ENCODE assay signal across 8 mouse cellular contexts in genomic region chr4:150556382-150557221, GRCm38 (mm10).
DNase-seq lines count a peak whose midpoint lies in the region; ATAC-seq lines count a peak whose summit lies in the region.

No protein-coding gene starts in this region.

- peak overlapping the region; percentile 42 for H3K4me2 ChIP-seq in hindbrain, embryonic 13.5 days
- H3K4me2 ChIP-seq in lung, embryonic 16.5 days (ENCODE audit: low read depth, low read length): peak overlapping the region; percentile 11; the same call in 1 of the 2 replicates

- H3K4me3 ChIP-seq in hindbrain, embryonic 13.5 days: no peak overlapping the region
- H3K4me3 ChIP-seq in lung, embryonic 16.5 days (ENCODE audit: low read length): no peak overlapping the region

- ATAC-seq in hindbrain, embryonic 13.5 days (ENCODE audit: low FRiP score): peak; percentile 85
- ATAC-seq in lung, embryonic 16.5 days (ENCODE audit: low read depth): peak; percentile 79
- ATAC-seq in neutrophil, adult 5-6 weeks (ENCODE audit: extremely low read depth, insufficient number of reproducible peaks, low FRiP score, poor library complexity, severe bottlenecking): peak; percentile 77

- no peaks in the 10 kb centered on the region for H3K27me3 ChIP-seq in hindbrain, embryonic 13.5 days
- H3K27me3 ChIP-seq in lung, embryonic 16.5 days (ENCODE audit: control insufficient read depth, insufficient read depth, low read depth, low read length): no peaks in the 10 kb centered on the region

- peaks cover 42% of the 10 kb centered on the region for H3K4me1 ChIP-seq in hindbrain, embryonic 13.5 days (replicated peaks)
- peaks cover 24% of the 10 kb centered on the region for H3K4me1 ChIP-seq in lung, embryonic 16.5 days (replicated peaks; ENCODE audit: control insufficient read depth, insufficient read depth, low read length)

- 10% methylated on average over 17 of the region's 17 CpGs for WGBS in hindbrain, embryonic 13.5 days
- WGBS in lung, embryonic 16.5 days: 8% methylated on average over 17 of the region's 17 CpGs

- H3K9ac ChIP-seq in hindbrain, embryonic 13.5 days: peak overlapping the region; percentile 55
- peak overlapping the region; percentile 21; the same call in 1 of the 2 replicates for H3K9ac ChIP-seq in lung, embryonic 16.5 days (ENCODE audit: low read length)

- peak overlapping the region; percentile 96 for H3K27ac ChIP-seq in hindbrain, embryonic 13.5 days
- H3K27ac ChIP-seq in lung, embryonic 16.5 days (ENCODE audit: low read length): peak overlapping the region; percentile 73

- DNase-seq in Muller cell, postnatal 12 days (ENCODE audit: inconsistent ontology term): peak; percentile 86
- DNase-seq in cerebellum, postnatal 10 days: peak; percentile 91 to 94
- DNase-seq in frontal cortex, postnatal 36 days (ENCODE audit: low spot score in 2 of 2): peak; percentile 59 to 74
- DNase-seq in layer of hippocampus, adult 9-11 months: peak; percentile 93
- DNase-seq in thymus, postnatal 0 days (ENCODE audit: low spot score): peak; percentile 75

- H3K9me3 ChIP-seq in hindbrain, embryonic 13.5 days: no peaks in the 10 kb centered on the region
- no peaks in the 10 kb centered on the region for H3K9me3 ChIP-seq in lung, embryonic 16.5 days (ENCODE audit: control insufficient read depth, low read length)

- H3K36me3 ChIP-seq in hindbrain, embryonic 13.5 days: peaks cover 4% of the 10 kb centered on the region; the same call in 1 of the 2 replicates
- H3K36me3 ChIP-seq in lung, embryonic 16.5 days (ENCODE audit: control insufficient read depth, insufficient read depth, low read length): no peaks in the 10 kb centered on the region
